Mouse (Mus musculus) G1E (cell line): ENCODE data around the gene Atf7ip. TPM values are rescaled to one million over a fixed set of nuclear protein-coding genes. Genes with fewer than 3 reads are reported as not detected.

Experiments used
- ATAC-seq: 2 replicates; pipeline ENCODE4 v1.8.0; 2016; ENCODE audit warnings: mild to moderate bottlenecking; ENCODE audit not compliant: insufficient number of reproducible peaks, poor library complexity, low FRiP score, severe bottlenecking; ENCODE audit errors: extremely low read depth
- DNase-seq: peaks from one replicate; pipeline ENCODE4 v3.0.0; 2012; ENCODE audit warnings: low spot score
- H3K27me3 ChIP-seq: 2 replicates; pipeline ENCODE4 v1.6.1; 2012; ENCODE audit warnings: mild to moderate bottlenecking, low read length, inconsistent platforms; ENCODE audit not compliant: insufficient read depth
- H3K36me3 ChIP-seq: replicated peaks from 2 replicates; pipeline ENCODE3; 2012; ENCODE audit warnings: mild to moderate bottlenecking, inconsistent platforms
- H3K4me1 ChIP-seq: 2 replicates; pipeline ENCODE4 v1.6.1; 2012; ENCODE audit warnings: low read depth, low read length, inconsistent platforms, mixed read lengths; ENCODE audit not compliant: insufficient read depth
- H3K4me3 ChIP-seq: 2 replicates; pipeline ENCODE4 v1.5.1; 2012; ENCODE audit warnings: low read depth, mild to moderate bottlenecking, inconsistent platforms, low read length, moderate library complexity, mixed read lengths
- H3K9me3 ChIP-seq: replicated peaks from 2 replicates; pipeline ENCODE4 v1.6.1; 2012; ENCODE audit warnings: inconsistent platforms
- CTCF ChIP-seq: IDR thresholded peaks from 2 replicates; pipeline ENCODE4 v1.5.1; 2012; ENCODE audit warnings: low read depth, low read length, inconsistent platforms, mixed read lengths
- GATA1 ChIP-seq: IDR thresholded peaks from 2 replicates; pipeline ENCODE4 v1.6.1; 2012; ENCODE audit warnings: borderline replicate concordance, low read length, inconsistent platforms, mixed read lengths
- GATA2 ChIP-seq: IDR thresholded peaks from 2 replicates; pipeline ENCODE4 v1.6.1; 2012; ENCODE audit warnings: low read depth, low read length, inconsistent platforms, borderline replicate concordance
- POLR2AphosphoS5 ChIP-seq: IDR thresholded peaks from 2 replicates; pipeline ENCODE4 v1.6.1; 2012; ENCODE audit warnings: low read depth, low read length, inconsistent platforms; ENCODE audit not compliant: insufficient replicate concordance
- TAL1 ChIP-seq: conservative IDR thresholded peaks from 2 replicates; pipeline ENCODE4 v1.6.1; 2012; ENCODE audit warnings: low read depth, low read length, inconsistent platforms, mixed read lengths
- polyA plus RNA-seq: library from polyadenylated mRNA; stranded (reverse); fragments of >175 nt; gene quantifications from 2 replicates; pipeline ENCODE4 v1.2.3, GENCODE M21; 2012
- total RNA-seq, 2 experiments: library from RNA; stranded (forward) in 1 of 2; stranded (reverse) in 1 of 2; fragments of 200-1000 nt in 1 of 2; fragments of >200 nt in 1 of 2; fragmentation: Nextera tagmentation in 1 of 2; gene quantifications; 2 replicates each; pipeline ENCODE4 v1.2.3; 2014 to 2017

The Atf7ip gene
- total and polyA plus RNA-seq, 3 experiments: 24.2 to 192 (median 34.6) TPM

DNA sequence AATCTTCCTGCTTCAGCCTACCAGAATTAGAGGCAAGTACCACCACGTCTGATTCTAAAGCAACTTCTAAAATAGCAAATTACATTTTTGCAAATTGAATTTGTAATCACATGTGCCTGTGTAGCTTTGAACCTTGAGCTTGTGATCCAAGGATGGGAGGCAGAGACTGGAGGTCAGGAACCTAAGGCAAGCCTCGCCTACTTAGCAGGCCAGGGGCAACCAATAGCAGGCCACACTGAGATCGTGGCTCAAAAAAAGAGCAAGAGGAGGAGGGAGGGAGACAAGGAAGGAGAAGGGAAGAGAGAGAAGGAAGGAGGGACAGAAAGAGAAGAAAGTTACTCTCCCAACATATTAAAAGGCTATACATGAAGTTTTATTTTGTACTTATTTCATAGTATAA lies 28.5 kb downstream of the Atf7ip start:
- DNase-seq (peak; percentile 27), ATAC-seq (peak; percentile 41; the same call in 1 of the 2 replicates)
- TF ChIP-seq GATA2 (no peak), POLR2AphosphoS5 (no peak), TAL1 (no peak), CTCF (no peak), GATA1 (no peak)
- H3K4me1 ChIP-seq: peaks cover 53% of the 10 kb centered on the region
- H3K4me3 ChIP-seq: peak overlapping the region; percentile 49; the same call in 1 of the 2 replicates
- no peaks in the 10 kb centered on the region for H3K9me3 ChIP-seq
- no peaks in the 10 kb centered on the region for H3K27me3 ChIP-seq
- peaks cover 32% of the 10 kb centered on the region for H3K36me3 ChIP-seq

- TF ChIP-seq CTCF: no peak
- no peak for TF ChIP-seq POLR2AphosphoS5
- TF ChIP-seq GATA1: no peak
- no peak for TF ChIP-seq TAL1
- TF ChIP-seq GATA2: no peak
- Histone ChIP-seq H3K4me1 (peaks cover 53% of the 10 kb centered on the region), H3K27me3 (no peaks in the 10 kb centered on the region), H3K4me3 (peak overlapping the region; percentile 49; the same call in 1 of the 2 replicates), H3K9me3 (no peaks in the 10 kb centered on the region), H3K36me3 (peaks cover 40% of the 10 kb centered on the region)
- no peak for DNase-seq
- ATAC-seq: no peak
Measured at GRCm38 (mm10) chr6:136535176-136535575, 29.2 kb downstream of the Atf7ip start.

DNA sequence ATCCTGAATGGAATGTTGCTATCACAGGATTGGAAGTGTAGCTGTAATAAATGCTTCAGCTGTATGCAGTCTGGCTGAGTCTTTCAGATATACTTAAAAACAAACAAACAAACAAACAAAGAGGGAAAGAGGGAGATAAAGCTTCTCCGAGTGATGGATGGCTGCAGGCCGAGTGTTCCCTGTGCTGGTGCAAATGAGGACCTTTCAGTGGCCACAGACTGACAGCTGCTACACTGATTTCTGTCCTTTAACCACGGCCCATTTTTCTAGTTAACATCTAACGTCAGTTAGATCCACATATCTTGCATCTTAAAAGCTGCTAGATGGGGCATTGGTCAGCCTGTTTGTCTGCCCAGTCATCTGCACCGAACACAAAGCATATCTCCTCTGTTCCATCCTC lies 30.2 kb downstream of the Atf7ip start:
- H3K27me3 ChIP-seq: no peaks in the 10 kb centered on the region
- H3K4me1 ChIP-seq: peaks cover 51% of the 10 kb centered on the region
- H3K9me3 ChIP-seq: no peaks in the 10 kb centered on the region
- no peak for TF ChIP-seq CTCF
- ATAC-seq (no peak), DNase-seq (no peak)
- H3K36me3 ChIP-seq: peaks cover 48% of the 10 kb centered on the region
- H3K4me3 ChIP-seq: no peak overlapping the region

GRCm38 (mm10) chr6:136541350-136541749 lies 35.4 kb downstream of the Atf7ip start:
- DNase-seq: no peak
- TF ChIP-seq GATA1 (no peak), POLR2AphosphoS5 (no peak)
- Histone ChIP-seq H3K4me3 (no peak overlapping the region), H3K27me3 (no peaks in the 10 kb centered on the region), H3K4me1 (peaks cover 56% of the 10 kb centered on the region), H3K9me3 (no peaks in the 10 kb centered on the region), H3K36me3 (peaks cover 68% of the 10 kb centered on the region)
- ATAC-seq: no peak

- Histone ChIP-seq H3K4me3 (no peak overlapping the region), H3K27me3 (no peaks in the 10 kb centered on the region), H3K4me1 (peaks cover 57% of the 10 kb centered on the region), H3K9me3 (no peaks in the 10 kb centered on the region), H3K36me3 (peaks cover 63% of the 10 kb centered on the region)
- DNase-seq (no peak), ATAC-seq (no peak)
- no peak for TF ChIP-seq GATA2
- no peak for TF ChIP-seq TAL1
- TF ChIP-seq CTCF: no peak
- TF ChIP-seq POLR2AphosphoS5: no peak
- no peak for TF ChIP-seq GATA1
Measured at GRCm38 (mm10) chr6:136542105-136542504, 36.1 kb downstream of the Atf7ip start.

DNA sequence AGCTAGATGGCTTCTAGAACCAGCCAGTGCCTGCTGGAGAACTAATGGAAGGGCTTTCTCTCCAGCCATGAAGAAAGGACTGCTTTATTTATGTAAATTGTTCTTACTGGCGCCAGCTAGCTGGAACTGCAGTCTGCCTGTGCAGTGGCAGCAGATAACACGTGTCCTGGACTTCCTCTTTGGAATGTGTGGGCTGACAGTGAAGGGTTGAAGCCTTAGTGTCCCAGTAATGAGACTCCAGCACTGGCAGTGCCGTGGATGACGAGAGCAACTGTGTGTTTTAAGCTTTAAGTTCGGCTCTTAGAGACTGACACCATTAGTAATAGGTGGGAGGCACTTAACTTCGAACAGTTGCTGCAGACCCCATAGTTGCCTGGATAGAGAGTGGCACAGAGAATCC lies 37.2 kb downstream of the Atf7ip start:
- Histone ChIP-seq H3K9me3 (no peaks in the 10 kb centered on the region), H3K4me3 (peak overlapping the region; percentile 48; the same call in 1 of the 2 replicates), H3K36me3 (peaks cover 52% of the 10 kb centered on the region), H3K4me1 (peaks cover 49% of the 10 kb centered on the region), H3K27me3 (no peaks in the 10 kb centered on the region)
- TF ChIP-seq GATA1 (no peak), POLR2AphosphoS5 (no peak), GATA2 (no peak), TAL1 (no peak), CTCF (no peak)
- DNase-seq: peak; percentile 59
- peak; percentile 84 for ATAC-seq

DNA sequence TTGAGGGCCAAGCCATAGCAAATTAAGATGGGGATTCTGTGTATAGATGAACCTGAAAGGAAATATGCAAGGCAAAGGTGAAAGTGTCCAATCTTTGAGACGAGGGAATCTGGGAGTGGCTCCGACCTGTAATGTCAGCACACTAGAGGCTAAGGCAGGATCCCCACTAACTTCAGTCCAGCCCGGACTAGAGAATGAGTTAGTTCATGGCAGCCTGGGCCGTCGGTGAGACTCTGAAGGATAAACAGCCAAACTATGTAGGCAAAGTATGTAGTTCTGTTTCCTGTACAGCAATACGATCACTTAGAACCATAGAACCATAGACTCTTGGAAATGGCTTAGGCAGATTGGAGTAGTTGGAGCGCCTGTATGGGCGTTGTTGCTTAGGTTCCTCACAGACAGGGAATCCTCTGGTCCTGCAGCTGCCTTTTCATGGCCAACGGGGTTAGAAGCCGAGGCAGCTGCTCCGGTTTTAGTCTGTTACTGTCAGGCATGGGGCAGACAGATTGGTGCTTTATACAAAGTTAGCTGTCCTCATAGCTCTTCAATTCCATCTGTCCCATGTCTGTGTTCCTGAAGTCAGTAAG lies 39.4 kb downstream of the Atf7ip start:
- no peak for ATAC-seq
- Histone ChIP-seq H3K36me3 (peaks cover 34% of the 10 kb centered on the region), H3K9me3 (no peaks in the 10 kb centered on the region), H3K4me1 (peaks cover 55% of the 10 kb centered on the region), H3K27me3 (no peaks in the 10 kb centered on the region), H3K4me3 (no peak overlapping the region)
- no peak for TF ChIP-seq TAL1
- TF ChIP-seq GATA1: no peak
- no peak for TF ChIP-seq CTCF
- TF ChIP-seq POLR2AphosphoS5: no peak
- no peak for TF ChIP-seq GATA2
- no peak for DNase-seq
